In the genomic region with DNA sequence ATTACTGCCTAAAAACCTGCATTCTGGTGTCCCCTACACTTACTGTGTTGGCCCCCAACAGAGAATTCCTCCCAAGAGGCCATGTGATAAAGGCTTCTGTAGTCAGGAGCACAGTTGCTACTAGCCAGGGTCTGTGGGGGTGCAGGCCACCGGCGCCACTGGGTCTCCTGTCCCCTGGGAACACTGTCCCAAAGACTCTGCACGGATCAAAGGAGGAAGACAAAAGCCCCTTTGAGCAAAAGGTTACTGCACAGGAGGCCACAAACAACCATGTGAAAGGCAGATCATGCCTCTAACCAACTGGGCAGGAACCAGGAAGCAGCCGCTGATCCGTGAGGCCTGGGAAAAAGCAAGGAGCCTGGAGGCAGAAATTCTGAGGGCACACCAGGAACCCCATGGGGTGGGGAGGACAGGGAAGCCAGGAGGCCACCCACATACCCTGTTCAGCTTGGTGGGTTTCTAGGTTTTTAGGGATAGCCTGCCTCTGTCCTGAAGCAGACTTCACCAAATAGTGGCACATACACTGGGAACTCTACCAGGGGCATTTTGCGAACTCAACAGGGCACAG, we compare ENCODE assay signal across 20 mouse cellular contexts. TPM values are rescaled to one million over a fixed set of nuclear protein-coding genes. Genes with fewer than 3 reads are reported as not detected.
DNase-seq lines count a peak whose midpoint lies in the region; ATAC-seq and TF ChIP-seq lines count a peak whose summit lies in the region.
"Had no signal": no experiment of that assay in that cellular context is flagged by ENCODE, and none has a peak within 500 bp of the region (broad histone marks: within the 10 kb centered on the region; RNA-seq: fewer than 3 reads in every experiment).

No protein-coding gene starts in this region.

- no peak overlapping the region for H3K9ac ChIP-seq in forebrain, embryonic 16.5 days (replicated peaks; ENCODE audit: low read depth, low read length)
- no peak overlapping the region for H3K9ac ChIP-seq in forebrain, embryonic 13.5 days
- no peak overlapping the region for H3K9ac ChIP-seq in kidney, embryonic 16.5 days (replicated peaks; ENCODE audit: low read length)
- H3K9ac ChIP-seq in hindbrain, embryonic 16.5 days (ENCODE audit: low read depth, low read length) = no peak overlapping the region
- H3K9ac ChIP-seq: embryonic facial prominence, embryonic 13.5 days; heart, embryonic 15.5 days; liver, embryonic 14.5 days; lung, embryonic 15.5 days had no signal

- H3K4me1 ChIP-seq in forebrain, embryonic 16.5 days (replicated peaks; ENCODE audit: control insufficient read depth, insufficient read depth, low read length) = no peaks in the 10 kb centered on the region
- H3K4me1 ChIP-seq in forebrain, embryonic 13.5 days = peaks cover 3% of the 10 kb centered on the region; the same call in 1 of the 2 replicates
- H3K4me1 ChIP-seq in kidney, embryonic 16.5 days (ENCODE audit: insufficient read depth, low read length) = no peaks in the 10 kb centered on the region
- H3K4me1 ChIP-seq in hindbrain, embryonic 16.5 days (ENCODE audit: control insufficient read depth, insufficient read depth, low read depth, low read length) = no peaks in the 10 kb centered on the region
- H3K4me1 ChIP-seq: embryonic facial prominence, embryonic 13.5 days; lung, embryonic 15.5 days had no signal

- no peak for TF ChIP-seq POLR2A in brain, embryonic 14.5 days (IDR thresholded peaks at IDR 0.05; ENCODE audit: borderline replicate concordance, extremely low read depth, insufficient read depth, insufficient read length, poor library complexity, severe bottlenecking)

- no peak overlapping the region for H3K4me3 ChIP-seq in forebrain, embryonic 16.5 days (replicated peaks; ENCODE audit: low read length)
- no peak overlapping the region for H3K4me3 ChIP-seq in forebrain, embryonic 13.5 days
- H3K4me3 ChIP-seq in kidney, embryonic 16.5 days (ENCODE audit: low read length) = no peak overlapping the region
- no peak overlapping the region for H3K4me3 ChIP-seq in hindbrain, embryonic 16.5 days (ENCODE audit: low read length)
- H3K4me3 ChIP-seq: embryonic facial prominence, embryonic 13.5 days; heart, embryonic 15.5 days; lung, embryonic 15.5 days had no signal

- no peaks in the 10 kb centered on the region for H3K9me3 ChIP-seq in forebrain, embryonic 16.5 days (ENCODE audit: control insufficient read depth, low read length)
- no peaks in the 10 kb centered on the region for H3K9me3 ChIP-seq in forebrain, embryonic 13.5 days (replicated peaks)
- no peaks in the 10 kb centered on the region for H3K9me3 ChIP-seq in kidney, embryonic 16.5 days (ENCODE audit: low read length)
- no peaks in the 10 kb centered on the region for H3K9me3 ChIP-seq in hindbrain, embryonic 16.5 days (ENCODE audit: control insufficient read depth, low read length)
- H3K9me3 ChIP-seq: embryonic facial prominence, embryonic 13.5 days; heart, embryonic 15.5 days; lung, embryonic 15.5 days had no signal

- DNase-seq in kidney, adult 18-20 months = no peak
- peak; percentile 29 for DNase-seq in brain, embryonic 14.5 days (ENCODE audit: low read depth)
- no peak for DNase-seq in adrenal gland, adult 8-10 months
- DNase-seq: adrenal gland, postnatal 36 days; cerebellum, adult 18-20 months; cerebellum, postnatal 25 days; gastrocnemius, postnatal 36 days; heart, postnatal 4 days; thymus, adult 2 months had no signal

- H3K36me3 ChIP-seq in forebrain, embryonic 16.5 days (ENCODE audit: control insufficient read depth, insufficient read depth) = no peaks in the 10 kb centered on the region
- no peaks in the 10 kb centered on the region; the same call in 1 of the 2 replicates for H3K36me3 ChIP-seq in forebrain, embryonic 13.5 days (ENCODE audit: poor library complexity, severe bottlenecking)
- H3K36me3 ChIP-seq in kidney, embryonic 16.5 days (ENCODE audit: insufficient read depth, low read length) = no peaks in the 10 kb centered on the region
- H3K36me3 ChIP-seq in hindbrain, embryonic 16.5 days (ENCODE audit: control insufficient read depth, insufficient read depth, low read length) = no peaks in the 10 kb centered on the region
- H3K36me3 ChIP-seq: embryonic facial prominence, embryonic 13.5 days; heart, embryonic 15.5 days had no signal

- 20% methylated on average over 6 of the region's 6 CpGs for WGBS in forebrain, embryonic 16.5 days
- 24% methylated on average over 6 of the region's 6 CpGs for WGBS in forebrain, embryonic 13.5 days
- WGBS in kidney, embryonic 16.5 days = 49% methylated on average over 6 of the region's 6 CpGs
- WGBS in hindbrain, embryonic 16.5 days = 24% methylated on average over 6 of the region's 6 CpGs

- no peak overlapping the region for H3K27ac ChIP-seq in forebrain, embryonic 16.5 days (ENCODE audit: low read length)
- H3K27ac ChIP-seq in forebrain, embryonic 13.5 days = no peak overlapping the region
- H3K27ac ChIP-seq in kidney, embryonic 16.5 days (ENCODE audit: low read length) = peak overlapping the region; percentile 73
- H3K27ac ChIP-seq in hindbrain, embryonic 16.5 days (ENCODE audit: low read depth, low read length) = no peak overlapping the region
- H3K27ac ChIP-seq: embryonic facial prominence, embryonic 13.5 days; heart, embryonic 15.5 days; liver, embryonic 14.5 days; lung, embryonic 15.5 days; macrophage had no signal

- TF ChIP-seq CTCF in brain, embryonic 14.5 days (IDR thresholded peaks at IDR 0.05; ENCODE audit: borderline replicate concordance, extremely low read depth, insufficient read depth, insufficient read length) = no peak

- ATAC-seq in forebrain, embryonic 16.5 days = peak; percentile 31; the same call in 1 of the 2 replicates
- ATAC-seq in forebrain, embryonic 13.5 days = no peak
- peak; percentile 62 for ATAC-seq in kidney, embryonic 16.5 days (ENCODE audit: low FRiP score, low TSS enrichment)
- ATAC-seq in hindbrain, embryonic 16.5 days = peak; percentile 58; the same call in 1 of the 2 replicates
- ATAC-seq: intestine, embryonic 16.5 days; midbrain, embryonic 16.5 days had no signal

- no peak overlapping the region for H3K4me2 ChIP-seq in forebrain, embryonic 16.5 days (ENCODE audit: low read length)
- H3K4me2 ChIP-seq in forebrain, embryonic 13.5 days = no peak overlapping the region
- no peak overlapping the region for H3K4me2 ChIP-seq in kidney, embryonic 16.5 days (replicated peaks; ENCODE audit: low read depth, low read length)
- no peak overlapping the region for H3K4me2 ChIP-seq in hindbrain, embryonic 16.5 days (ENCODE audit: low read length)
- H3K4me2 ChIP-seq: embryonic facial prominence, embryonic 13.5 days; heart, embryonic 15.5 days; lung, embryonic 15.5 days had no signal

- no peaks in the 10 kb centered on the region for H3K27me3 ChIP-seq in forebrain, embryonic 16.5 days (replicated peaks; ENCODE audit: control insufficient read depth, insufficient read depth, low read length)
- H3K27me3 ChIP-seq in forebrain, embryonic 13.5 days = no peaks in the 10 kb centered on the region
- no peaks in the 10 kb centered on the region for H3K27me3 ChIP-seq in kidney, embryonic 16.5 days (ENCODE audit: insufficient read depth, low read length)
- H3K27me3 ChIP-seq in hindbrain, embryonic 16.5 days (replicated peaks; ENCODE audit: control insufficient read depth, insufficient read depth, low read length) = no peaks in the 10 kb centered on the region
- H3K27me3 ChIP-seq: embryonic facial prominence, embryonic 13.5 days; heart, embryonic 15.5 days; lung, embryonic 15.5 days had no signal

RNA-seq across cellular contexts. Expression of a gene that starts 18.2 kb away (rescaled TPM):
- 5.2 and 5.8 TPM in 2 replicates for polyA plus RNA-seq in forebrain, embryonic 16.5 days (2015; fragmentation: Nextera tagmentation; extraction: Ambion mirVana)
- 7.1 and 7.7 TPM in 2 replicates for polyA plus RNA-seq in forebrain, embryonic 13.5 days (2015; fragmentation: Nextera tagmentation; extraction: Ambion mirVana)
- polyA plus RNA-seq in kidney, embryonic 16.5 days (2015; fragmentation: Nextera tagmentation; extraction: Ambion mirVana) = 13.1 and 15.7 TPM in 2 replicates
- polyA plus RNA-seq in brain, embryonic 14.5 days (2012; rRNA removed) = 5.9 and 7.1 TPM in 2 replicates
- 4.7 and 5.9 TPM in 2 replicates for polyA plus RNA-seq in hindbrain, embryonic 16.5 days (2015; fragmentation: Nextera tagmentation; extraction: Ambion mirVana)
- 10 to 100 TPM; 13.2 to 14.9 (median 13.8) TPM for total RNA-seq in adrenal gland, adult 8-10 months (2022)

RNA-seq across cellular contexts. Expression of a gene that starts 46.9 kb away (rescaled TPM):
- 30.4 and 34.6 TPM in 2 replicates for polyA plus RNA-seq in forebrain, embryonic 16.5 days (2015; fragmentation: Nextera tagmentation; extraction: Ambion mirVana)
- polyA plus RNA-seq in forebrain, embryonic 13.5 days (2015; fragmentation: Nextera tagmentation; extraction: Ambion mirVana) = 29.0 and 32.1 TPM in 2 replicates
- polyA plus RNA-seq in kidney, embryonic 16.5 days (2015; fragmentation: Nextera tagmentation; extraction: Ambion mirVana) = 26.9 and 37.7 TPM in 2 replicates
- polyA plus RNA-seq in brain, embryonic 14.5 days (2012; rRNA removed) = 54.5 and 57.9 TPM in 2 replicates
- polyA plus RNA-seq in hindbrain, embryonic 16.5 days (2015; fragmentation: Nextera tagmentation; extraction: Ambion mirVana) = 12.8 and 23.9 TPM in 2 replicates
- total RNA-seq in adrenal gland, adult 8-10 months (2022) = 10 to 100 TPM; 48.2 to 63.2 (median 54.5) TPM
